Mouse (Mus musculus) ES-Bruce4 (cell line): ENCODE results near the gene Tmem108. TPM values are rescaled to one million over a fixed set of nuclear protein-coding genes. Genes with fewer than 3 reads are reported as not detected.

Experiments
- H3K27ac ChIP-seq: 2 replicates; pipeline ENCODE4 v1.5.1; 2012; ENCODE audit warnings: low read length, inconsistent platforms; ENCODE audit not compliant: insufficient read depth
- H3K27me3 ChIP-seq: 2 replicates; pipeline ENCODE4 v1.6.1; 2012; ENCODE audit warnings: mild to moderate bottlenecking, low read length, inconsistent platforms; ENCODE audit not compliant: control insufficient read depth, poor library complexity, insufficient read depth, severe bottlenecking
- H3K36me3 ChIP-seq: 2 replicates; pipeline ENCODE4 v1.6.1; 2012; ENCODE audit warnings: inconsistent platforms, mild to moderate bottlenecking, low read length, moderate library complexity; ENCODE audit not compliant: control insufficient read depth, poor library complexity, insufficient read depth, severe bottlenecking
- H3K4me1 ChIP-seq: one replicate; pipeline ENCODE4 v1.8.1; 2011; ENCODE audit warnings: low read length; ENCODE audit not compliant: control insufficient read depth, insufficient read depth
- H3K4me3 ChIP-seq: 2 replicates; pipeline ENCODE4 v1.5.1; 2011; ENCODE audit warnings: low read depth, mild to moderate bottlenecking, low read length
- H3K9ac ChIP-seq: 2 replicates; pipeline ENCODE4 v1.6.1; 2012; ENCODE audit warnings: low read depth, mild to moderate bottlenecking, inconsistent platforms; ENCODE audit not compliant: poor library complexity, severe bottlenecking
- H3K9me3 ChIP-seq: replicated peaks from 2 replicates; pipeline ENCODE4 v1.6.1; 2012; ENCODE audit warnings: mild to moderate bottlenecking, low read length, inconsistent platforms; ENCODE audit not compliant: control insufficient read depth, poor library complexity, insufficient read depth, severe bottlenecking
- CTCF ChIP-seq: IDR thresholded peaks from one replicate; pipeline ENCODE4 v1.8.1; 2011; ENCODE audit warnings: low read depth, low read length
- EP300 ChIP-seq: IDR thresholded peaks from 2 replicates; pipeline ENCODE4 v1.6.1; 2011; ENCODE audit warnings: low read depth, low read length; ENCODE audit not compliant: insufficient read depth
- POLR2A ChIP-seq: IDR thresholded peaks from one replicate; pipeline ENCODE4 v1.8.1; 2011; ENCODE audit warnings: low read length; ENCODE audit not compliant: insufficient read depth
- polyA plus RNA-seq: library from polyadenylated mRNA; stranded (reverse); fragments of >200 nt; gene quantifications from 2 replicates; pipeline ENCODE4 v1.2.4, GENCODE M21; 2011; ENCODE audit warnings: low read depth; ENCODE audit not compliant: missing spikeins, insufficient read depth, insufficient read length

Gene Tmem108
- polyA plus RNA-seq, 1 experiment = 2.1 TPM

- Histone ChIP-seq H3K36me3 (no peaks in the 10 kb centered on the region), H3K27me3 (no peaks in the 10 kb centered on the region)
These were observed 301.8 kb downstream of the Tmem108 start for GRCm38 (mm10) chr9:103459839-103460238.

DNA sequence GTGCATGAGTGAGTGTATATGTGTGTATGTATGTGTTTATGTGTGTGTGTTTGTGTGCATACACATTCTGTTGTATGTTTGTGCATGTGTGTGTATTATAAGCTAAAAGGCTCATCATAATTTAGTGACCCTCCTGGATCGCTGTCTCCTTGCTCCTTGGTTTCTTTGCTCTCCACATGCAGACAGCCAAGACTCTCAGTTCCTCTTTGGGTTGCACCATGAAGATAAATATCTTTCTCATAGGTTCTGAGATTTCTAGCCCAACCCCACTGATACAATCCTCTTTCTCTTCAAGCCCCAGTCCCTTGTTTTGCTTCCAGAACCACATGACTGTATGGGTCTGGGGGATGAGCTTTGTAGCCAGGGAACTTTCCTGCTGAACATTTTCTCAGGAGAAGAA lies 302.3 kb downstream of the Tmem108 start:
- H3K27me3 ChIP-seq = no peaks in the 10 kb centered on the region
- no peak overlapping the region for H3K4me3 ChIP-seq
- no peak for TF ChIP-seq CTCF
- TF ChIP-seq EP300 = no peak
- TF ChIP-seq POLR2A = no peak
- no peaks in the 10 kb centered on the region for H3K4me1 ChIP-seq
- no peaks in the 10 kb centered on the region for H3K36me3 ChIP-seq
- no peaks in the 10 kb centered on the region for H3K9me3 ChIP-seq
- no peak overlapping the region for H3K9ac ChIP-seq
- no peak overlapping the region for H3K27ac ChIP-seq

More at GRCm38 (mm10) chr9:103459839-103460238, 301.8 kb downstream of the Tmem108 start:
- Histone ChIP-seq H3K9me3 (no peaks in the 10 kb centered on the region), H3K27ac (no peak overlapping the region), H3K4me1 (no peaks in the 10 kb centered on the region), H3K4me3 (no peak overlapping the region), H3K9ac (no peak overlapping the region)
- TF ChIP-seq POLR2A = no peak
- no peak for TF ChIP-seq EP300
- TF ChIP-seq CTCF = no peak

DNA sequence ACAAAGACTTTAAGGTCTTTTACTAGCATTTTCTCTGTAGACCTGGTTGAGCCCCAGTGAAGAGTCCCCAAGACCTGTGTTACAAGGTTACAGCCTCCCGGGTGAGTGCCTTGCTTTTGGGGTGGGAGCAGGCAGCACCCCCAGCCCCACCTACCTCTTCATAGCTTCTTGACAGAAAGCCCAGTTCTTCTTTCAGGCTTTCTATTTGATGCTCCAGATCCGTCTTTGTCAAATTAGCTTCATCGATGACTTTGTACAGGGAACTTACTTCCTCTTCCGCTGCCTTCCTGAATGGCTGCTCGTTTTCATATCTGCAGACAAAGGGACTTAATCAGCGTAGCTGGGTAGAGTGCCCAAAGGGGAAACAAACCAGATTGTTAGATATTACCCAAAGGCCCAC lies 312.0 kb downstream of the Tmem108 start:
- H3K4me1 ChIP-seq = no peaks in the 10 kb centered on the region
- H3K9me3 ChIP-seq = peaks cover 7% of the 10 kb centered on the region
- TF ChIP-seq POLR2A = no peak
- H3K9ac ChIP-seq = no peak overlapping the region
- H3K4me3 ChIP-seq = no peak overlapping the region
- H3K36me3 ChIP-seq = no peaks in the 10 kb centered on the region
- no peaks in the 10 kb centered on the region for H3K27me3 ChIP-seq
- no peak overlapping the region for H3K27ac ChIP-seq

DNA sequence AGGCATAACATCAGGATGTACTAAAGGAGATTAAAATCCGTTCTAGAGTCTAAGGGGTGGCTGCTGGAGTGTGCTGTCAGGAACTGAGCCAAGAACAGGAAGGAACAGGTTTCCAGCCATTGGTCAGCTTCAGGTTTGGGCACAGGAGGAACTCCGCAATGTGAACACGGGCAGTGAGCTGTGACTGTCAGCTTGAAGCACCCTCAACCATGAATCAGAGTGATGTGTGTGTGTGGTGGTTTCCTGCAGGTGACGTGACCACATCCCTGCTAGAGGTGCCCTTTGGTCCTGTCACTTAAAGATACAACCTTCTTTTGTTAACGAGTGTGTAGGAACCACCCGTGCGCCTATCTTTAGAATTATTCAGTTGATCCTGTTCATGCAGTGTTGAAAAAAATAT lies 312.5 kb downstream of the Tmem108 start:
- TF ChIP-seq CTCF = no peak
- no peak for TF ChIP-seq POLR2A
- no peak for TF ChIP-seq EP300
- Histone ChIP-seq H3K4me3 (no peak overlapping the region), H3K9me3 (peaks cover 10% of the 10 kb centered on the region), H3K9ac (no peak overlapping the region), H3K27me3 (no peaks in the 10 kb centered on the region), H3K27ac (no peak overlapping the region), H3K36me3 (no peaks in the 10 kb centered on the region), H3K4me1 (no peaks in the 10 kb centered on the region)

DNA sequence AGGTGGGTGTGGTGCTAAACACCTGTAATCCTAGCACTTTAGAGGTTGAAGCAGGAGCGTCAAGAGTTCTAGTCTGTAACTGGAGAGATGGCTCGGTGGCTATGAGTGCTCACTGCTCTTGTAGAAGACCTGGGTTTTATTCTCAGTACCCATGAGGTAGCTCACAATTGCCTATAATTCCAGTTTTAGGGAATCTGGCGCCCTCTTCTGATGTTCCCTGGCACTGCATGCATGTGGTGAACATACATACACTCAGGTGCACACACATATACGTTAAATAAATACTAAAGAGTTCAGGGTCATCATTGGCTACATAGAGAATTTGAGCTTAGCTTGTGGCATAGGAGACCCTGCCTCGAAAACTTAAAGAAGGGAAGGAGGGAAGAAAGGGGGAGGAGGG lies 317.0 kb downstream of the Tmem108 start:
- H3K4me3 ChIP-seq = no peak overlapping the region
- no peak overlapping the region for H3K9ac ChIP-seq
- no peak overlapping the region for H3K27ac ChIP-seq
- H3K27me3 ChIP-seq = no peaks in the 10 kb centered on the region
- no peaks in the 10 kb centered on the region for H3K36me3 ChIP-seq
- H3K4me1 ChIP-seq = no peaks in the 10 kb centered on the region
- peaks cover 6% of the 10 kb centered on the region; the same call in 1 of the 2 replicates for H3K9me3 ChIP-seq
- TF ChIP-seq EP300 (no peak), CTCF (no peak)

- no peaks in the 10 kb centered on the region for H3K27me3 ChIP-seq
- peaks cover 6% of the 10 kb centered on the region; the same call in 1 of the 2 replicates for H3K9me3 ChIP-seq
- no peak overlapping the region for H3K27ac ChIP-seq
- H3K36me3 ChIP-seq = no peaks in the 10 kb centered on the region
- no peak overlapping the region for H3K9ac ChIP-seq
- no peaks in the 10 kb centered on the region for H3K4me1 ChIP-seq
- H3K4me3 ChIP-seq = no peak overlapping the region
- TF ChIP-seq EP300 (no peak), POLR2A (no peak), CTCF (no peak)
These were observed 317.8 kb downstream of the Tmem108 start for GRCm38 (mm10) chr9:103443824-103444185.
